Mouse (Mus musculus) C2C12 (cell line): ENCODE data around the gene Gpr157. TPM values are rescaled to one million over a fixed set of nuclear protein-coding genes. Genes with fewer than 3 reads are reported as not detected.

Experiments
- H3K27me3 ChIP-seq: one replicate; pipeline ENCODE4 v1.6.1; 2011; ENCODE audit not compliant: control insufficient read depth, insufficient read depth, insufficient read length
- H3K36me3 ChIP-seq: one replicate; pipeline ENCODE4 v1.6.1; 2011; ENCODE audit not compliant: control insufficient read depth, insufficient read depth
- H3K4me3 ChIP-seq: one replicate; pipeline ENCODE4 v1.5.1; 2011; ENCODE audit warnings: mild to moderate bottlenecking, control low read depth; ENCODE audit not compliant: poor library complexity, insufficient read depth, severe bottlenecking
- H3K79me2 ChIP-seq: one replicate; pipeline ENCODE4 v1.6.1; 2011; ENCODE audit not compliant: control insufficient read depth, insufficient read depth
- H3K79me3 ChIP-seq: one replicate; pipeline ENCODE4 v1.6.1; 2011; ENCODE audit warnings: low read depth, control low read depth
- H3ac ChIP-seq: one replicate; pipeline ENCODE3; 2011; ENCODE audit warnings: low read depth; ENCODE audit not compliant: control insufficient read depth, insufficient read length
- CEBPB ChIP-seq: IDR thresholded peaks from one replicate; pipeline ENCODE4 v1.6.1; 2011; ENCODE audit warnings: low read depth, mild to moderate bottlenecking, control low read depth, moderate library complexity
- CTCF ChIP-seq: IDR thresholded peaks from one replicate; pipeline ENCODE4 v1.5.1; 2011; ENCODE audit not compliant: control insufficient read depth, insufficient read depth, insufficient read length
- FOSL1 ChIP-seq: IDR thresholded peaks from one replicate; pipeline ENCODE4 v1.8.0; 2011; ENCODE audit warnings: mild to moderate bottlenecking, low read length; ENCODE audit not compliant: poor library complexity, insufficient read depth, severe bottlenecking
- MAX ChIP-seq: IDR thresholded peaks from one replicate; pipeline ENCODE4 v1.6.1; 2011; ENCODE audit warnings: mild to moderate bottlenecking, control low read depth
- MYOD1 ChIP-seq: IDR thresholded peaks from one replicate; pipeline ENCODE4 v1.6.1; 2011; ENCODE audit warnings: low read depth; ENCODE audit not compliant: control insufficient read depth, insufficient read length
- MYOG ChIP-seq: IDR thresholded peaks from one replicate; pipeline ENCODE4 v1.6.1; 2011; ENCODE audit not compliant: control insufficient read depth, insufficient read length; ENCODE audit errors: extremely low read depth
- USF1 ChIP-seq: IDR thresholded peaks from one replicate; pipeline ENCODE4 v1.6.1; 2011; ENCODE audit warnings: low read depth, mild to moderate bottlenecking, control low read depth, moderate library complexity
- polyA plus RNA-seq: library from polyadenylated mRNA; unstranded; fragments of >200 nt; fragmentation: generic; extraction: Trizol; gene quantifications from one replicate; pipeline ENCODE4 v1.2.1, GENCODE M21; 2012; ENCODE audit warnings: missing spikeins

The Gpr157 gene
- polyA plus RNA-seq, 1 experiment = 0.25 TPM

DNA sequence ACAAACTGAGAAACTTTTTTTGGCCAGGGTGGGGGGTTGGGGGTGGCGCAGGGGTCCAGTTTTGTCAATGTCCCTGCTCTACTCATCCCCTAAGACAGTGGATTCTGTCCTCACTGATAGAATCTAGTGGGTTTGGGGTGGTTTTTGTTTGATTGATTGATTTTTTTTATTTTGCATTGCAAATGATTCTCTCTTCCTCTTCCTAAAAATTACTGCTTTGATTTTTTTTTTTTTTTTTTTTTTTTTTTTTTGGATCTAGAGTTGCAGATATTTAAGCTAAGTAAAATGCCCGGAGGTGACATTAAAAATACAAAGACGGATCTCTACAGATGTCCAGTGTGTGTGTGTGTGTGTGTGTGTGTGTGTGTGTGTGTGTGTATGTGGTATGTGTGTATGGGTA lies 34.8 kb upstream of the Gpr157 start:
- no peaks in the 10 kb centered on the region for H3K27me3 ChIP-seq
- peaks cover 56% of the 10 kb centered on the region for H3K36me3 ChIP-seq
- TF ChIP-seq CEBPB (no peak), FOSL1 (no peak), MYOG (no peak), USF1 (no peak), MYOD1 (no peak), MAX (no peak), CTCF (no peak)
- H3ac ChIP-seq = no peak overlapping the region
- peaks cover 97% of the 10 kb centered on the region for H3K79me2 ChIP-seq
- H3K4me3 ChIP-seq = no peak overlapping the region
- H3K79me3 ChIP-seq = peaks cover 84% of the 10 kb centered on the region

DNA sequence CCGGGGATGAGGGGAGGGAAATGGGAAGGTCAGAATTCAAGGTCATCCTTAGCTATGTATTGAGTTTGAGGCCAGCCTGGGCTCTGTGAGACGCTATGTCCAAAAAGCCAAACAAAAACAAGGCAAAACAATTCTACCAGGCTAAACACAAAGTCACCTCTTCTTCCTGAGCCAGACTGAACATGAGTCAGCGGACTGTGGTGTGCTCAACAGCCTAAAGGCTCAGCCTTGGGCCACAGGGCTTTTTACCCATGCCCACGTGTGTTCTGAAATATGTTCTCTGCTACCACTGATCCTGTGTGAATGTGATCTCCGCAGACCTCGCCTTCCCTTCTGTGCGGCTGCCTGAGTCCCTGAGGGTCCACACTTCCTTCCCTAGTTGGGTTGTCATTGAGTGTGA lies 31.0 kb upstream of the Gpr157 start:
- Histone ChIP-seq H3K4me3 (no peak overlapping the region), H3K36me3 (peaks cover 60% of the 10 kb centered on the region), H3K79me2 (peaks cover 94% of the 10 kb centered on the region), H3K27me3 (no peaks in the 10 kb centered on the region), H3K79me3 (peaks cover 73% of the 10 kb centered on the region), H3ac (no peak overlapping the region)
- TF ChIP-seq MAX = no peak
- TF ChIP-seq MYOG = no peak
- TF ChIP-seq CEBPB = no peak
- TF ChIP-seq MYOD1 = no peak
- TF ChIP-seq FOSL1 = no peak

DNA sequence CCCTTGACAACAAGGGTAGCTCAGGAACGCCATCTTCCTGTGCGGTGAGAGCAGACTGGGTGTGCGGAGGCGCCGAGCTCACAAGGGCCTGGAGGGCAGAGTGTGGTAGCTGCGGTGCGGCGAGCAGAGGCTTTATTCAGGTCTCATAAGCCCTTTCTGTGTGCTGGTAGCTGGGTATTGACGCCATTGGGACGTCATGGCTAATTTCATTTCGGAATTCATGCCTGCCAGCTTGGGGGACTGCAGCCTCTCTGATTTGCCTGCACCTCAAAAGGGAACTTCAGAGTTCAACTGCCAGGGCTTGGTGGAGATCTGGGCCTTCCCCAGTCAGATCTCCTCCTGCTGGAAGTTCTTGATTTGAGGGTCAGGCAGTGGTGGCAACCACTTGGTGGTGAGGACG lies 29.4 kb upstream of the Gpr157 start:
- Histone ChIP-seq H3K79me2 (peaks cover 94% of the 10 kb centered on the region), H3ac (no peak overlapping the region), H3K4me3 (no peak overlapping the region), H3K79me3 (peaks cover 67% of the 10 kb centered on the region), H3K36me3 (peaks cover 62% of the 10 kb centered on the region), H3K27me3 (no peaks in the 10 kb centered on the region)
- TF ChIP-seq MYOG (no peak), CEBPB (no peak), MAX (no peak), MYOD1 (no peak), CTCF (no peak), FOSL1 (no peak)

DNA sequence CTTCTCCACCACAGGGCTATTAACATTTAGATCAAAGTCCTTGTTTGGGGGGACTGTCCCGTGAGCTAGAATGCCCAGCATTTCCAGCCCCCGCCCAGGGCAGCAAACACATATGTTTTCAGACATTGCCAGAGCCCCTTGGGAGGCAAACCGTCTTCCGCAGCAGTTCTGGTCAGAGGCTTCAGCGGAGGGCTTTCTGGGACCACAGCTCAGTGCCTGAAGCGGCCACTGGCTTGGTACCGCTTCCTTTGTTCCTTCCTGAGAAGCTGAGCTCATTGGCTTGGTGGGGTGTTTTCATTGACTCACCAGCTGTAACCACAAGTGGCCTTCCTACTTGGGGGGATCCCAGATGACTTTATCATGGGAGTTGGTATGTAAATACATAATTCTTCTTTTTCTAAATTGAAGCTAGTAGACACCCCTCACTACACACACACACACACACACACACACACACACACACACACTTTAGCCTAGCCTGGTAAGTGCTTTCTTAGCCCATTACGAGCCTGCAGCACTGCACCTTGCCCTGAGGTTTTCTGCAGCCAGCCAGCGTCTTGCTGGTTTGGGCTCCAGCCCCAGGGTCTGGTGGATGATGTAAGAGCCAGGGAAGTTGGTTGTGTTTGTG lies 27.2 kb upstream of the Gpr157 start:
- peaks cover 64% of the 10 kb centered on the region for H3K36me3 ChIP-seq

GRCm38 (mm10) chr4:150060469-150061170 lies 26.5 kb upstream of the Gpr157 start:
- H3ac ChIP-seq = peak overlapping the region; percentile 36
- TF ChIP-seq MYOG (no peak), MYOD1 (peak; percentile 6), MAX (no peak), USF1 (no peak), FOSL1 (no peak)
- no peaks in the 10 kb centered on the region for H3K27me3 ChIP-seq
- H3K79me3 ChIP-seq = peaks cover 49% of the 10 kb centered on the region
- H3K36me3 ChIP-seq = peaks cover 64% of the 10 kb centered on the region
- no peak overlapping the region for H3K4me3 ChIP-seq
- H3K79me2 ChIP-seq = peaks cover 87% of the 10 kb centered on the region

More for the DNA sequence above, 27.2 kb upstream of the Gpr157 start:
- Histone ChIP-seq H3K4me3 (no peak overlapping the region), H3K79me2 (peaks cover 93% of the 10 kb centered on the region), H3ac (no peak overlapping the region), H3K27me3 (no peaks in the 10 kb centered on the region), H3K79me3 (peaks cover 56% of the 10 kb centered on the region)
- TF ChIP-seq CEBPB (peak; percentile 37), FOSL1 (peak; percentile 25), MYOG (no peak)
